Mouse (Mus musculus) liver, embryonic 15.5 days (tissue): ENCODE results near the gene Ndel1. TPM values are rescaled to one million over a fixed set of nuclear protein-coding genes. Genes with fewer than 3 reads are reported as not detected.
A peak's percentile ranks its signal among the peaks of the same experiment; 100 is the strongest.
"Not testable (repeated sequence)": the region's sequence is repeated elsewhere in the genome, so short reads cannot be mapped to it uniquely, and the experiment has no call there.

Experiments used
- ATAC-seq: fragments of 200-750 bp; cut with Nextera tagmentation; 2 replicates; pipeline ENCODE4 v1.8.0; 2017; ENCODE audit warnings: moderate number of reproducible peaks, mild to moderate bottlenecking, moderate library complexity; ENCODE audit not compliant: insufficient read depth
- H3K27ac ChIP-seq: fragments of 300-500 bp; sonication (generic); replicated peaks from 2 replicates; pipeline ENCODE4 v1.5.1; 2015; ENCODE audit warnings: mild to moderate bottlenecking, inconsistent platforms
- H3K27me3 ChIP-seq: fragments of 300-500 bp; sonication (generic); 2 replicates; pipeline ENCODE4 v1.6.1; 2015; ENCODE audit warnings: mild to moderate bottlenecking, inconsistent platforms
- H3K36me3 ChIP-seq: fragments of 300-500 bp; sonication (generic); replicated peaks from 2 replicates; pipeline ENCODE4 v1.6.1; 2015; ENCODE audit warnings: moderate library complexity, mild to moderate bottlenecking, inconsistent platforms
- H3K4me1 ChIP-seq: fragments of 300-500 bp; sonication (generic); replicated peaks from 2 replicates; pipeline ENCODE4 v1.6.1; 2015; ENCODE audit warnings: inconsistent platforms
- H3K4me2 ChIP-seq: fragments of 300-500 bp; sonication (generic); 2 replicates; pipeline ENCODE4 v1.6.1; 2015; ENCODE audit warnings: moderate library complexity, mild to moderate bottlenecking, inconsistent platforms
- H3K4me3 ChIP-seq: fragments of 300-500 bp; sonication (generic); replicated peaks from 2 replicates; pipeline ENCODE4 v1.5.1; 2015; ENCODE audit warnings: mild to moderate bottlenecking, inconsistent platforms
- H3K9ac ChIP-seq: fragments of 300-500 bp; sonication (generic); 2 replicates; pipeline ENCODE4 v1.6.1; 2015; ENCODE audit warnings: moderate library complexity, mild to moderate bottlenecking, inconsistent platforms
- H3K9me3 ChIP-seq: fragments of 300-500 bp; sonication (generic); replicated peaks from 2 replicates; pipeline ENCODE4 v1.6.1; 2016; ENCODE audit warnings: inconsistent platforms
- WGBS: fragments of 180-500 bp; shearing (Covaris S2); methylation state at CpG from one replicate; pipeline ENCODE4 v1.1.7; 2015; ENCODE audit warnings: mixed read lengths; ENCODE audit not compliant: insufficient replicate concordance; 5-methylcytosine and 5-hydroxymethylcytosine counted together
- polyA plus RNA-seq: library from polyadenylated mRNA; unstranded; fragments of >200 nt; fragmentation: Nextera tagmentation; extraction: Ambion mirVana; gene quantifications from 2 replicates; pipeline ENCODE4 v1.2.1, GENCODE M21; 2015

Gene Ndel1
- polyA plus RNA-seq, 1 experiment from 2014 or later, result 37.6 TPM

DNA sequence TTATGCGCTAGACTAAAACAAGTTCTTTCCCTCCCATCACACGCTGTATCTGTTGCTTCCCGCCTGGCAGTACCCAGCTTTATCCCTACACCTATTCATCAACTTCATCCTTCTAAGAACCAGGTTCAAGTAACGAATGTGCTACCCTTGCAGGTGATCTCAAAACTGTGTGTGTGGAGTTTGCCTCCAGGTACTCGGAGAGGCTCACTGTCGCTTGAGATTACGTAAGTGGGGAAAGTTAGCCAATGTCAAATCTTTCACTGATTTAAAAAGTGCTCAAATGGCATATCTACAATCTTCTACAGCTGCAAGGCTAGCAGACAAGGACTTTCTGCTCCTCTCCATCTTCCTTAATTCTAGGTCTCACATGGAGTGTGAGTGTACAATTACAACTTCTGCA is 20.8 kb downstream of the Ndel1 start:
- Histone ChIP-seq H3K27ac (no peak overlapping the region), H3K36me3 (no peaks in the 10 kb centered on the region), H3K4me1 (peaks cover 55% of the 10 kb centered on the region), H3K9ac (no peak overlapping the region), H3K4me2 (peak overlapping the region; percentile 85), H3K4me3 (peak overlapping the region; percentile 96; the same call in 1 of the 2 replicates), H3K9me3 (no peaks in the 10 kb centered on the region), H3K27me3 (no peaks in the 10 kb centered on the region)
- WGBS, result 79% methylated on average over 7 of the region's 7 CpGs
- ATAC-seq, result no peak

DNA sequence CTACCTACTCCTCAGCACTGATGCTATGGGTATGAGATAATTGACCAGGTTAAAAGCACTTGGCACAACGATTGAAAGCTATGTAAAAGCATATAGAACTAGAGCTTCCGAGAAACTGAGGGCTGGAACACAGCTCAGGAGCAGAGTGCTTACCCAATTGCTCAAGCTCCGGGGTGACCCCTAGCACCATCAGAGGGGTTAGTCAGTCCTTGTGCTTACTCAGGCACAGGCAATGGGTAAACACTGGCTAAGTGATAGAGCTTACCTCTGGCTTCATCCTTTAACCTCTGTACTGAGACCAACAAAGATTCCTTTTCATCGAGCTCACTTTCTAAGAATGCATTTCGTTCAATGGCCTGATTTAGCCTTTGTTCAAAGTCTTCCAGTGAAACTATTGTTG is 32.1 kb downstream of the Ndel1 start:
- H3K4me2 ChIP-seq, result no peak overlapping the region

DNA sequence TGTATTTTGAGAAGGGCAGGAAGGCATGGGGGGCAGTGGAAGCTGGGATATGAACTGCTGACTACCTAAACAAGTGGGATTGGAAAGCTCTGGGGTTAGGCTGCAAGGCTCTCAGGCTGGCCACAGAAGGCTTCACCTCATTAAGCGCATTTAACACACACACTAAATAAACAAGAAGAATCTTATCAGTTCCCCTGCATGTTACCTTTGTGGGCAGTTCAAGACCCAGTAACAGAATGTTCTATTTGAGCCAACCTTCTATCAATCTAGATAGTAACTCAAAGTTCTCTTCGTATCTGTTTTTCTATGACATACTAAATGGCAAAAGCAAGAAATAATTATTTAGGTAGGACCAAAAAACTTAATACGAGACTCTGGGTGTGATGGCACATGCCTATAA is 36.6 kb downstream of the Ndel1 start:
- no peaks in the 10 kb centered on the region for H3K27me3 ChIP-seq
- H3K4me1 ChIP-seq, result peaks cover 6% of the 10 kb centered on the region; the same call in 1 of the 2 replicates
- H3K36me3 ChIP-seq, result peaks cover 78% of the 10 kb centered on the region
- no peak overlapping the region for H3K27ac ChIP-seq
- H3K9ac ChIP-seq, result no peak overlapping the region
- no peaks in the 10 kb centered on the region for H3K9me3 ChIP-seq
- 74% methylated on average over 3 of the region's 3 CpGs for WGBS
- ATAC-seq, result no peak
- no peak overlapping the region for H3K4me3 ChIP-seq
- H3K4me2 ChIP-seq, result no peak overlapping the region

More for the DNA sequence above, 32.1 kb downstream of the Ndel1 start:
- H3K27ac ChIP-seq, result no peak overlapping the region
- WGBS, result 81% methylated on average over 5 of the region's 5 CpGs
- H3K4me1 ChIP-seq, result no peaks in the 10 kb centered on the region
- no peaks in the 10 kb centered on the region for H3K27me3 ChIP-seq
- no peaks in the 10 kb centered on the region for H3K9me3 ChIP-seq
- H3K36me3 ChIP-seq, result peaks cover 69% of the 10 kb centered on the region
- no peak overlapping the region for H3K9ac ChIP-seq
- ATAC-seq, result peak; percentile 66
- no peak overlapping the region for H3K4me3 ChIP-seq

- Histone ChIP-seq H3K27me3 (no peaks in the 10 kb centered on the region), H3K4me1 (peaks cover 6% of the 10 kb centered on the region; the same call in 1 of the 2 replicates), H3K4me3 (no peak overlapping the region), H3K36me3 (peaks cover 78% of the 10 kb centered on the region), H3K4me2 (no peak overlapping the region), H3K27ac (no peak overlapping the region), H3K9me3 (no peaks in the 10 kb centered on the region), H3K9ac (no peak overlapping the region)
- no peak for ATAC-seq
These were observed 38.1 kb downstream of the Ndel1 start for GRCm38 (mm10) chr11:68833593-68833992.

DNA sequence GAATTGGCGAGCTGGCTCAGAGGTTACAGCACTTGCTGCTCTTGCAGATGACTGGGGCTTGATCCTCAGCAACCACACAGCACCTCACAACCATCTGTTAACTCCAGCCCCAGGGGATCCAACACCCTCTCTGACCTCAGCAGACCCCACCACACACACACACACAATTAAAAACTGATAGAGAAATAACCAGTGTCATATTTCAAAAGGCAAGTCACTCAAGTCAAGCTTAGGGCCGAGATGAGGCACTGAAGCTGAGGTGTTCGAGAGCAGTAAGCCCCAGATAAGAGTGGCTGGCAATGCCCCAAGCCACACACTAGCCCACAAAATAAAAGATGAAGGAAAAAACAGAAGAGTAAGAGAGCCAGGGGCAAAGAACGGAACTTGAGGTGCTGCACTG is 38.9 kb downstream of the Ndel1 start:
- Histone ChIP-seq H3K9me3 (no peaks in the 10 kb centered on the region), H3K27ac (no peak overlapping the region), H3K36me3 (peaks cover 82% of the 10 kb centered on the region), H3K4me1 (peaks cover 6% of the 10 kb centered on the region; the same call in 1 of the 2 replicates), H3K4me3 (no peak overlapping the region), H3K27me3 (no peaks in the 10 kb centered on the region), H3K9ac (no peak overlapping the region), H3K4me2 (no peak overlapping the region)
- no peak for ATAC-seq
- 30% methylated on average over 4 of the region's 4 CpGs for WGBS

- H3K4me3 ChIP-seq, H3K9ac ChIP-seq, H3K27me3 ChIP-seq, H3K27ac ChIP-seq, H3K4me1 ChIP-seq, H3K9me3 ChIP-seq, ATAC-seq, H3K4me2 ChIP-seq: not testable (repeated sequence)
- 52% methylated on average over 5 of the region's 5 CpGs for WGBS
- H3K36me3 ChIP-seq, result peaks cover 87% of the 10 kb centered on the region
These were observed 40.1 kb downstream of the Ndel1 start for GRCm38 (mm10) chr11:68831580-68831979.

DNA sequence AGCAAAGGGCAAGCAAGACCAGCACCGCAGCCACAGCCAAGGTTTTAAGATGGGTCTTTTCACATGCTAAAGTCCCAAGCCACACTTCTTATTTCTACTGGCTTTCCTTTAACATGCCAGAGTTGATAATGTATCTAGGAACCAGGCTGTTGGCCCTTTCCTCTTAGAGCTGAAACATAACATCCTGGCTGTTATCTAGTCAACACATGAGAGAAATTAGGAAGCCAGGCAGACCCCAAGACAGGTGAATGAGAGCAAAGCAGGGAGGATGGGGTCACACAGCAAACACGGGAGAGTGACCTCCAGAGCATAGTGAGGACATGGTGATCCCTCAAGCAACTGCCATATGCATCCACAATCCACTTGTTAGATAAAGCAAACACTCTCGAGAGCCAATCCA is 44.9 kb downstream of the Ndel1 start:
- ATAC-seq, result no peak
- Histone ChIP-seq H3K4me1 (no peaks in the 10 kb centered on the region), H3K36me3 (peaks cover 78% of the 10 kb centered on the region), H3K9me3 (no peaks in the 10 kb centered on the region), H3K9ac (no peak overlapping the region), H3K27me3 (no peaks in the 10 kb centered on the region), H3K4me3 (no peak overlapping the region), H3K4me2 (no peak overlapping the region), H3K27ac (no peak overlapping the region)
- 47% methylated on average over 3 of the region's 3 CpGs for WGBS

DNA sequence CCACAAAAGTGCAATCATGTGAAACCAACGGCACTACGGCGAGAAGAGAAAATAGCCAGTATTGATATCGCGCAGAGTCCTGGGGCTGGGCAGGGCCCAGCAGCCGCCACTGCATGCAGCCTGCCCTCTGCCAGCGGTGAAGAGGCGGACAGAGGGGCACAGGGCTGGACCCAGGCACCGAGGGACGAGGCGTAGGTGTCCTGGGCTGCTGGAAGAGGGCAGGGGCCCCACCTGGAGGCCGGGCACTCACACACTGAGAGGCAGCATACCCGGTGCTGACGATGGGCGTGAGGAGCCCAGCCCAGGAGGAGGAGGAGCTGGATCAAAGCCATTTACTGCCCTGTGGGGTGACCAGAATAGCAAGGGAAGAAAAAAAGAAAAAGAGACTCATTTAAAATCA is 49.3 kb downstream of the Ndel1 start:
- Histone ChIP-seq H3K4me3 (no peak overlapping the region), H3K9me3 (no peaks in the 10 kb centered on the region), H3K9ac (no peak overlapping the region), H3K27ac (no peak overlapping the region), H3K27me3 (no peaks in the 10 kb centered on the region), H3K4me1 (no peaks in the 10 kb centered on the region), H3K4me2 (no peak overlapping the region), H3K36me3 (peaks cover 80% of the 10 kb centered on the region)
- WGBS, result 86% methylated on average over 15 of the region's 15 CpGs
- no peak for ATAC-seq

DNA sequence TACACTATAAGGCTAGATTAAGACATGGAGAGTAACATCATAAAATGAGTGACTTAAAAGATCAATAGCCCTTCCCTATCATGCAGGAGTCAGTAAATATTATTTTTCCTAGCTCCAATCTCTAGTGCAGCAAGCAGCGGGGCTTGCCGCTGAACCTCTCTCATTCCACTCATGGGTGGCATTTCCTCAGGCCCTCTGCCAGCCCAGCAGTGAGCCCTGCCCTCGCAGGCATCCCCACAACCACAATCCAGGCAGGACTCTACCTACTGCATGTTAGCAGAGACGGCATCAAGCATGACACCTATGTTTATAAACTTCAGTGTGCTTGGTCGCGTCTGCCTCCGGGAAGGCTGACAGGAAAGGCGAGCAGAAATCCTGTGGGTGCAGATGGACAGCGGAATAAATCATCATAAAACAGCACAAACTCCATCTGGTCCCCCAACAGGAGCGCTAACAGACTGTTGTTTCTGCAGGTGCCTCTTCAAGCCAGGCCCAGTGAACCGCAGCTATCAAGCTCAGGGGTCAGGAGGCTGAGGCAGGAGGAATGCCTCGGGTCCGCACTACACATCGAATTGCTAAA is 52.3 kb downstream of the Ndel1 start:
- Histone ChIP-seq H3K9ac (no peak overlapping the region), H3K27me3 (no peaks in the 10 kb centered on the region), H3K9me3 (no peaks in the 10 kb centered on the region), H3K4me3 (no peak overlapping the region), H3K4me1 (no peaks in the 10 kb centered on the region), H3K27ac (no peak overlapping the region), H3K4me2 (no peak overlapping the region), H3K36me3 (peaks cover 82% of the 10 kb centered on the region)
- no peak for ATAC-seq
- WGBS, result 86% methylated on average over 14 of the region's 14 CpGs

DNA sequence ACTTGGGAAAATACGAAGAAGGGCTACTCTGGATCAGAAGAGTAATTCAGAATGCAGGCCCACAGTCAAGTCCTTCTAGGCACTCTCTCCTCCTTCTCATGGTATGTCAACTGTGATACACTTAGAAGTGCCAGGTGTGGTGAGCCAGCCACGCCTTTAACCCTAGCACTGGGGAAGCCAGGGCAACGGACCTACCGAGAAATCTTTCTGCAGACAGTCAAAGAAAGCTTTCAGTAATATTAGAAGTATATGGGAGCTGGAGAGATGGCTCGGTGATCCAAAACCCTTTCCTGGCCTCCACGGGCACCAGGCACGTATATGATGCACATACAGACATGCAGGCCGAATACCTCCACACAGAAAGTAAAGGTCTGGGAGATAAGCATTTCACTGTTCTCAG is 53.2 kb downstream of the Ndel1 start:
- Histone ChIP-seq H3K36me3 (peaks cover 81% of the 10 kb centered on the region), H3K27ac (no peak overlapping the region), H3K4me2 (no peak overlapping the region), H3K4me1 (no peaks in the 10 kb centered on the region), H3K4me3 (no peak overlapping the region), H3K9ac (no peak overlapping the region), H3K27me3 (no peaks in the 10 kb centered on the region), H3K9me3 (no peaks in the 10 kb centered on the region)
- WGBS, result 79% methylated on average over 8 of the region's 8 CpGs
- no peak for ATAC-seq

- ATAC-seq, result no peak
- H3K36me3 ChIP-seq, result peaks cover 90% of the 10 kb centered on the region
- 73% methylated on average over 9 of the region's 9 CpGs for WGBS
- H3K27me3 ChIP-seq, result no peaks in the 10 kb centered on the region
- no peak overlapping the region for H3K27ac ChIP-seq
- H3K4me3 ChIP-seq, result no peak overlapping the region
- H3K4me2 ChIP-seq, result no peak overlapping the region
- no peaks in the 10 kb centered on the region for H3K4me1 ChIP-seq
- H3K9ac ChIP-seq, result no peak overlapping the region
- H3K9me3 ChIP-seq, result no peaks in the 10 kb centered on the region
These were observed 59.6 kb downstream of the Ndel1 start for GRCm38 (mm10) chr11:68811881-68812577.

DNA sequence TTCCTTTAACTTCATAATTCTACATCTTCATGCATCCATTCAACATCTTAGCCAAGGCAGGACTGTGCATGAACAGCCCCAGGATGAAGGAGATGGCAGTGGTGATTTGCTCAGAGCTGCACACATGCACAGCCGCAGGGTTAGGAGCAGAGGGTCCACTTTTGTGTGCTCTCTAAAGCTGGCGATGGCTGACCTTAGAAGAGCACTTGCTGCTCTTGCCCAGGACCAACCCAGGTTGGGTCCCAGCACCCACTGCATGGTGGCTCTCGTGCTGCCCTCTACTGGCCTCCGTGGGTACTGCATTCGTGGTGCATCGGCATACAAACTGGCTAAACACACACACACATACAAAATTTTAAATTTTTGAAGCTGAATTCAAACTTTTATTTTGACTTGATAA is 63.9 kb downstream of the Ndel1 start:
- Histone ChIP-seq H3K9me3 (no peaks in the 10 kb centered on the region), H3K36me3 (peaks cover 94% of the 10 kb centered on the region)

More for the DNA sequence above, 63.9 kb downstream of the Ndel1 start:
- H3K27me3 ChIP-seq, result no peaks in the 10 kb centered on the region
- H3K9ac ChIP-seq, result no peak overlapping the region
- no peak overlapping the region for H3K27ac ChIP-seq
- no peak overlapping the region for H3K4me3 ChIP-seq
- ATAC-seq, result 0 out of 2 replicates have a peak, but pooled peaks have one; percentile 18
- H3K4me2 ChIP-seq, result no peak overlapping the region
- 31% methylated on average over 6 of the region's 6 CpGs for WGBS
- H3K4me1 ChIP-seq, result no peaks in the 10 kb centered on the region
